Mouse (Mus musculus) midbrain, embryonic 14.5 days (tissue): ENCODE measurements around the gene Iqcg. TPM values are rescaled to one million over a fixed set of nuclear protein-coding genes. Genes with fewer than 3 reads are reported as not detected.

Experiments used
- ATAC-seq: fragments of 200-750 bp; cut with Nextera tagmentation; 2 replicates; pipeline ENCODE4 v1.8.0; 2017; ENCODE audit warnings: moderate number of reproducible peaks, moderate library complexity; ENCODE audit not compliant: low FRiP score, low TSS enrichment
- DNase-seq: peaks from one replicate; pipeline ENCODE4 v3.0.0-alpha.2; 2015
- H3K27ac ChIP-seq: fragments of 300-500 bp; sonication (generic); replicated peaks from 2 replicates; pipeline ENCODE4 v1.5.1; 2014; ENCODE audit warnings: mild to moderate bottlenecking, low read depth, low read length, moderate library complexity
- H3K27me3 ChIP-seq: fragments of 300-500 bp; sonication (generic); 2 replicates; pipeline ENCODE4 v1.6.1; 2014; ENCODE audit warnings: low read length, control low read depth, mixed read lengths; ENCODE audit not compliant: control insufficient read depth, insufficient read depth
- H3K36me3 ChIP-seq: fragments of 300-500 bp; sonication (generic); 2 replicates; pipeline ENCODE4 v1.6.1; 2014; ENCODE audit warnings: low read length, control low read depth; ENCODE audit not compliant: control insufficient read depth, insufficient read depth
- H3K4me1 ChIP-seq: fragments of 300-500 bp; sonication (generic); 2 replicates; pipeline ENCODE4 v1.6.1; 2014; ENCODE audit warnings: mild to moderate bottlenecking, antibody characterized with exemption, low read length, control low read depth; ENCODE audit not compliant: control insufficient read depth, insufficient read depth
- H3K4me2 ChIP-seq: fragments of 300-500 bp; sonication (generic); 2 replicates; pipeline ENCODE4 v1.6.1; 2014; ENCODE audit warnings: mild to moderate bottlenecking, low read length, moderate library complexity
- H3K4me3 ChIP-seq: fragments of 300-500 bp; sonication (generic); replicated peaks from 2 replicates; pipeline ENCODE4 v1.5.1; 2014; ENCODE audit warnings: low read depth, low read length
- H3K9ac ChIP-seq: fragments of 300-500 bp; sonication (generic); replicated peaks from 2 replicates; pipeline ENCODE4 v1.6.1; 2014; ENCODE audit warnings: mild to moderate bottlenecking, low read length, moderate library complexity
- H3K9me3 ChIP-seq: fragments of 300-500 bp; sonication (generic); 2 replicates; pipeline ENCODE4 v1.6.1; 2016; ENCODE audit warnings: low read length, control low read depth, mixed read lengths; ENCODE audit not compliant: control insufficient read depth
- WGBS: fragments of 180-500 bp; shearing (Covaris S2); extraction: QIAGEN DNeasy Blood & Tissue Kit; methylation state at CpG from one replicate; pipeline ENCODE4 v1.1.7; 2014; 5-methylcytosine and 5-hydroxymethylcytosine counted together
- polyA plus RNA-seq: library from polyadenylated mRNA; unstranded; fragments of >200 nt; fragmentation: Nextera tagmentation; extraction: Ambion mirVana; gene quantifications from 2 replicates; pipeline ENCODE4 v1.2.1, GENCODE M21; 2014

The Iqcg gene
- polyA plus RNA-seq, 1 experiment from 2014 or later: 6.2 TPM

GRCm38 (mm10) chr16:33072871-33073557 is 17.0 kb upstream of the Iqcg start:
- no peaks in the 10 kb centered on the region for H3K4me1 ChIP-seq
- H3K4me2 ChIP-seq: no peak overlapping the region
- no peaks in the 10 kb centered on the region for H3K27me3 ChIP-seq
- H3K9me3 ChIP-seq: no peaks in the 10 kb centered on the region
- ATAC-seq (no peak), DNase-seq (no peak)
- H3K27ac ChIP-seq: no peak overlapping the region
- H3K36me3 ChIP-seq: peaks cover 56% of the 10 kb centered on the region
- 90% methylated on average over 6 of the region's 6 CpGs for WGBS
- H3K4me3 ChIP-seq: no peak overlapping the region
- H3K9ac ChIP-seq: no peak overlapping the region

- ATAC-seq (no peak), DNase-seq (no peak)
- Histone ChIP-seq H3K4me3 (no peak overlapping the region), H3K27ac (no peak overlapping the region), H3K4me2 (no peak overlapping the region), H3K4me1 (no peaks in the 10 kb centered on the region), H3K9ac (no peak overlapping the region), H3K27me3 (no peaks in the 10 kb centered on the region), H3K9me3 (no peaks in the 10 kb centered on the region), H3K36me3 (peaks cover 52% of the 10 kb centered on the region)
Measured at GRCm38 (mm10) chr16:33070928-33071327, 14.9 kb upstream of the Iqcg start.

DNA sequence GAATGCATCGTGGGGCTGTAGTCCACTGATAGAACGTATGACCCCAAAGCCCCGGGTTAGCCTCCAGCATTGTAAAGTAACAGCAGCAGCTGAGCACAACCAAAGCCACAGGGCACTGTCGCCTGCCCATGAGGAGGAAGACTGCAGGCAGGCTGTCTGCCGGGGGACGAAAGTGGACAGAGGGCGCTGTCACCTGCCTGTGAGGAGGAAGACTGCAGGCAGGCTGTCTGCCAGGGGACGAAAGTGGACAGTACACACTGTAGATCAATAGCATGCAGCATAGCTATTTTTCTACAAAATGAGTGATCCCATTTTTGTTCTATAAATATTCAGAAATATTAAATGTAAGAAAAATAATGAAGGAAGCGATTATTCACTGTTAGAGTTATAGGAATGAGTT is 8.6 kb upstream of the Iqcg start:
- no peak overlapping the region for H3K9ac ChIP-seq
- 67% methylated on average over 9 of the region's 9 CpGs for WGBS
- ATAC-seq: no peak
- no peak for DNase-seq
- no peaks in the 10 kb centered on the region for H3K9me3 ChIP-seq
- no peak overlapping the region for H3K4me2 ChIP-seq
- no peak overlapping the region for H3K27ac ChIP-seq
- H3K4me1 ChIP-seq: peaks cover 18% of the 10 kb centered on the region
- H3K4me3 ChIP-seq: no peak overlapping the region
- H3K36me3 ChIP-seq: peaks cover 29% of the 10 kb centered on the region
- H3K27me3 ChIP-seq: no peaks in the 10 kb centered on the region

DNA sequence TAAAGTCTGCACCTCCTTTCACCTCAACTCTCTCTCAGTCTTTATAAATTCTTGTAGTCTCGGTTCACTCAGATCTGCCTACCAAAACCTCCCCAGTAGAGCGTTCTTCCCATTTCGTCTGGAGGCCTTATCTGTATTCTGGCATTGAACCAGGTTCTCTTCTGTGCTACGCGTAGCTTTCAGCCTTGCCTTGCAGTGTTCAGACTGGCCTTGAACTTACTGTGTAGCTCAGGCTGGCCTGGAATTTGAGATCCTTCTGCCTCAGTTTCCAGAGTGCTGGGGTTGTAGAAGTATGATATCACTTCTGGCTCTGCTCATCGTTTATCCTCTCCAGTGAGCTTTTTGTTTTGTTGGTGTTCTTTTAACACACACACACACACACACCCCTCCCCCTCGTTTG is 7.2 kb upstream of the Iqcg start:
- Histone ChIP-seq H3K4me2 (peak overlapping the region; percentile 86), H3K27ac (0 out of 2 replicates have a peak overlapping the region, but pooled peaks have one; percentile 78), H3K27me3 (no peaks in the 10 kb centered on the region), H3K4me3 (peak overlapping the region; percentile 86), H3K36me3 (peaks cover 37% of the 10 kb centered on the region), H3K4me1 (peaks cover 18% of the 10 kb centered on the region), H3K9ac (peak overlapping the region; percentile 74; the same call in 1 of the 2 replicates), H3K9me3 (no peaks in the 10 kb centered on the region)
- WGBS: 23% methylated on average over 7 of the region's 7 CpGs
- peak; percentile 40 for DNase-seq
- no peak for ATAC-seq

DNA sequence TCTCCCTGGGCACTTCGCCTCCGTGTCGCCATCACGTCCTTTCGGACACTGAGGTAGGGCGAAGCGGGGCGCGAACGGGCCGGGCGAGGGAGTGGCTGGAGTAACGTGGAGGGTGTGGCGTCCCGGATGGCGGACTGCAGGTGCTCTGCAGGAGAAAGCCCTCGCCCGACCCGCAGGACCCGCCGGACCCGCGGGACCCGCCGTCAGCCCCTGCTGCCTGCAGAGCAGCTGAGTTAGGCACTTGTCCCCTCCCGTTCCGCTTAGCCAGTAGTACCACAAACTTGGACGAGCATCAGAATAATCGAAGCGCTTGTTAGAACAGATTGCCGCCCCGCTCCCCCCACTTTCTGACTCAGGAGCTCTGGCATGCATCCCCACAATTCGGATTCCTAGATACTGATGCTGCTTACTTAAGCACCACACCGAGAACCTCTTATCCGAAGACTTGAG is 6.7 kb upstream of the Iqcg start:
- H3K36me3 ChIP-seq: peaks cover 42% of the 10 kb centered on the region
- no peaks in the 10 kb centered on the region for H3K27me3 ChIP-seq
- peak; percentile 57 for DNase-seq
- peak overlapping the region; percentile 86 for H3K4me3 ChIP-seq
- H3K4me1 ChIP-seq: peaks cover 24% of the 10 kb centered on the region
- peak overlapping the region; percentile 86 for H3K4me2 ChIP-seq
- H3K27ac ChIP-seq: peak overlapping the region; percentile 78
- H3K9ac ChIP-seq: peak overlapping the region; percentile 74
- WGBS: under 1% methylated on average over 35 of the region's 35 CpGs
- H3K9me3 ChIP-seq: no peaks in the 10 kb centered on the region
- peak; percentile 70 for ATAC-seq

- peak within 1 kb of the TSS; percentile 86 for H3K4me2 ChIP-seq
- peak within 1 kb of the TSS; percentile 86 for H3K4me3 ChIP-seq
- no peaks in the 10 kb centered on the region for H3K27me3 ChIP-seq
- peak within 1 kb of the TSS; percentile 74 for H3K9ac ChIP-seq
- ATAC-seq: peak; percentile 97
- peaks cover 24% of the 10 kb centered on the region for H3K4me1 ChIP-seq
- no peaks in the 10 kb centered on the region for H3K9me3 ChIP-seq
- under 1% methylated on average over 64 of the region's 64 CpGs for WGBS
- H3K36me3 ChIP-seq: peaks cover 42% of the 10 kb centered on the region
- peak; percentile 97 for DNase-seq
- peak within 1 kb of the TSS; percentile 78 for H3K27ac ChIP-seq
Measured at GRCm38 (mm10) chr16:33062024-33062681, 6.1 kb upstream of the Iqcg start, which contains the start of gene Lmln. Gene Lmln (plus strand): TSS chr16:33062521.

DNA sequence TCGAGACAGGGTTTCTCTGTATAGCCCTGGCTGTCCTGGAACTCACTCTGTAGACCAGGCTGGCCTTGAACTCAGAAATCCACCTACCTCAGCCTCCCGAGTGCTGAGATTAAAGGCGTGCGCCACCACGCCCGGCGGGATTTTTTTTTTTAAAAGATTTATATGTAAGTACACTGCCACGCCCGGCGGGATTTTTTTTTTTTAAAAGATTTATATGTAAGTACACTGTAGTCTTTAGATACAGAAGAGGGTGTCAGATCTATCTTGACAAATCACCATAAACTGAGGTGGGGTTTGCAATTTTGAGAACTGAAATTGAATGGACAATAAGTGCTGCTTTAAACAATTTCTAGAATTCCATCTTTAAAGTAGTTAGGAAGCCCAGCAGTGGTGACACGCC is 5.4 kb upstream of the Iqcg start:
- H3K36me3 ChIP-seq: peaks cover 35% of the 10 kb centered on the region
- H3K27me3 ChIP-seq: no peaks in the 10 kb centered on the region
- no peak overlapping the region for H3K27ac ChIP-seq
- H3K4me2 ChIP-seq: peak overlapping the region; percentile 86
- DNase-seq: peak; percentile 5
- no peak for ATAC-seq
- H3K9ac ChIP-seq: no peak overlapping the region; the same call in 1 of the 2 replicates
- H3K4me1 ChIP-seq: peaks cover 24% of the 10 kb centered on the region
- H3K4me3 ChIP-seq: peak overlapping the region; percentile 86; the same call in 1 of the 2 replicates
- H3K9me3 ChIP-seq: no peaks in the 10 kb centered on the region
- 56% methylated on average over 11 of the region's 11 CpGs for WGBS

- Histone ChIP-seq H3K36me3 (peaks cover 35% of the 10 kb centered on the region), H3K4me2 (no peak overlapping the region), H3K4me1 (peaks cover 24% of the 10 kb centered on the region), H3K9ac (no peak overlapping the region), H3K27me3 (no peaks in the 10 kb centered on the region), H3K9me3 (no peaks in the 10 kb centered on the region), H3K4me3 (no peak overlapping the region), H3K27ac (no peak overlapping the region)
- WGBS: 77% methylated on average over 2 of the region's 2 CpGs
- DNase-seq (no peak), ATAC-seq (no peak)
Measured at GRCm38 (mm10) chr16:33060926-33061325, 4.9 kb upstream of the Iqcg start.
